Mouse (Mus musculus) cortical plate, adult 2 months (tissue): ENCODE measurements around the gene Lztr1.

Experiments used
- CTCF ChIP-seq: fragments of 200-500 bp; IDR thresholded peaks from 2 replicates; pipeline ENCODE4 v1.5.1; 2011; ENCODE audit warnings: mild to moderate bottlenecking, control low read depth, low read length; ENCODE audit not compliant: insufficient read depth; ENCODE audit errors: extremely low read depth
- POLR2A ChIP-seq: fragments of 200-500 bp; IDR thresholded peaks from 2 replicates; pipeline ENCODE4 v1.6.1; 2011; ENCODE audit warnings: mild to moderate bottlenecking, low read length, control low read depth; ENCODE audit not compliant: insufficient read depth; ENCODE audit errors: extremely low read depth

GRCm38 (mm10) chr16:17474091-17474490, 34.4 kb upstream of the Lztr1 start:
- peak; percentile 74 for TF ChIP-seq CTCF
- no peak for TF ChIP-seq POLR2A
